Mouse (Mus musculus) left cerebral cortex, postnatal 36 days (tissue): ENCODE results near the gene Nfia. TPM values are rescaled to one million over a fixed set of nuclear protein-coding genes. Genes with fewer than 3 reads are reported as not detected.
A peak's percentile ranks its signal among the peaks of the same experiment; 100 is the strongest.

Experiments used
- DNase-seq, 2 experiments: peaks; one replicate each; pipeline ENCODE4 v3.0.0; 2021 to 2022; ENCODE audit warnings: low spot score in 2 of 2, mixed read lengths in 1 of 2
- intact Hi-C: fragments of 180-260 bp; cut with DNase I; formaldehyde crosslinking; loops from one replicate; pipeline ENCODE4 v1.15.1; 2025
- total RNA-seq, 2 experiments: library from RNA; stranded (reverse); gene quantifications; 2 replicates each; pipeline ENCODE4 v1.2.3; 2021

Gene Nfia
- total RNA-seq, 2 experiments from 2014 or later, result 62.9 to 75.3 TPM

DNA sequence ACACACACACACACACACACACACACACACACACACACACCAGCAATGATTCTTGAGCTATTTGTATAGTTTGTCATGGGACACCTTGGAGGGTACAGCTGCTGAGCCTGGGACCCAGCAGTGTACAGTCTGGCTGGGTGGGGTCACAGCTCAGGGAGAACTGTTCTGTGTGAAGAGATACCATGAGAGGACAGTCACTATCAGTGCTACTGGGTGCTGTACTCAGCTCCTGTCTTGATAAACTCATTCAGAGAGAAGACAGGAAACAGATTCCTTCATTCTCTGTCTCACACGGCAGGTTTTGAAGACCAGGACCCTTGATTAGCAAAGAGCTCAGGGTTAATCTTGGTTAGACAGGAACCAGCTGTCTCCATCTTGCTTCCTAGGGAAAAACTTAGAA lies 326.1 kb downstream of the Nfia start:
- intact Hi-C loops, result no loop called here
- no peak for DNase-seq

DNA sequence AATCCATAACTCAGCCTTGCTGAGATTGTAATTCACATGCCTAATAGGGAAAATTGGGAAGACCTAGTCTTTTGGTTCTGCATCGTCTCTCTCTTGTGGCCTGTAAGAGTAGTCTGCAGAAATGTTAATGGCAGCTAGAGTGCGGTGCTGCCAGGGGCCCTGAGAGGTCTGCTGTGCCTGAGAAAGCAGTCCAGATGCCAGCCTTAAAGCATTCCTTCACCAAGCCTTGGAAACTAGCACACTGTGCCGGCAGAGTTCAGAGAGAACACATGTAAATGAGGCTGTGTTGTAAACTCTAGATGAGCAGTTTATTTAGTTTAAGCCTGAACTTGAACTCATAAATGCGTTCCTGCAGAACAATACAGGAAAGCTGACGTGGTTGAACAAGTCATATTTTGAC lies 326.9 kb downstream of the Nfia start:
- intact Hi-C loops, result no loop called here
- no peak for DNase-seq

DNA sequence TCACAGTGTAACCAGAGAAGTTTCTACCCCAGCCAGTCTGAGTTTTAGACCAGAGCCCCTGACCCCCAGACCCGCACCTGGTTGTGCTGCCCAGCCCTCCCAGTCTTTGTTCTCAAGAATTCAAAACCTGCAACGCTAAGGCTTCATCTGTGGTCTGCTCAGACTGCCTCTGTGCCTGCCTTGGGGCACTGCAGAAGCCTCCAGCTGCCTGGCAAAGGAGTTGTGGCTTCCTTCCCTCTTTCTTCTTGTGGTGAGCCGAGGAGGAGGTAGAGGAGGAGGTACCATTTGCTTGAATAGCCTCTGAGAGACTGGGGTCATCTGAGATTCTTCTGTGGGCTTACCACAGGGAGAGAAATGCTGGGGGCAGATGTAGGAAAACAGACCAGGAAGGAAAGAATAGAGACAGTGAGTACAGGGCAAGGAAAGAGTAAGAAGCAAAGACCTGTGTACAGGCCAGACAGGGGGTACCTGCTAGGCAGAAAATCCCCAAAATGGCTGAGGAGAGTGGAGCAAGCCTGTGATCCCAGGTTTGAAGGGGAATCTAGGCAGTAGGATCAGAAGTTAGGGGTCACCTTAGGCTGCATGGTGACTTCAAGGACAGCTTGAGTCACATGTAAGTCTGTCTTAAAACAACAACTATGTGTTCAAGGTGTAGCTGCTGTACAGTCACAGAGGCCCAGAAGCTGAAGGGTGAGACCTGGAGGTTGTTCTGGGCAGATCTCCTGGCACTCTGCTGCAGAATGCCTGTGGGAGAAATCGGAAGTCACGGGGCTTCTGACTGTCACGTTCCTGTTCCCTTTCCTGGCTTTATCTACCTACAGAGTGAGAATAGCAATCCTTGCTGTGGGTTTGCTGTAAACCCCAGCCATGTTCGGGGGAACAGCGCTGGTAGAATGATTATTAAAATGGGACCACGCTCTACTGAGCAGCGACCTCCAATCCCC lies 328.9 kb downstream of the Nfia start:
- intact Hi-C loops, result loop anchor here (10.0 kb wide), 1 partner anchor 347 kb away; no protein-coding TSS in a partner anchor
- DNase-seq, result no peak

DNA sequence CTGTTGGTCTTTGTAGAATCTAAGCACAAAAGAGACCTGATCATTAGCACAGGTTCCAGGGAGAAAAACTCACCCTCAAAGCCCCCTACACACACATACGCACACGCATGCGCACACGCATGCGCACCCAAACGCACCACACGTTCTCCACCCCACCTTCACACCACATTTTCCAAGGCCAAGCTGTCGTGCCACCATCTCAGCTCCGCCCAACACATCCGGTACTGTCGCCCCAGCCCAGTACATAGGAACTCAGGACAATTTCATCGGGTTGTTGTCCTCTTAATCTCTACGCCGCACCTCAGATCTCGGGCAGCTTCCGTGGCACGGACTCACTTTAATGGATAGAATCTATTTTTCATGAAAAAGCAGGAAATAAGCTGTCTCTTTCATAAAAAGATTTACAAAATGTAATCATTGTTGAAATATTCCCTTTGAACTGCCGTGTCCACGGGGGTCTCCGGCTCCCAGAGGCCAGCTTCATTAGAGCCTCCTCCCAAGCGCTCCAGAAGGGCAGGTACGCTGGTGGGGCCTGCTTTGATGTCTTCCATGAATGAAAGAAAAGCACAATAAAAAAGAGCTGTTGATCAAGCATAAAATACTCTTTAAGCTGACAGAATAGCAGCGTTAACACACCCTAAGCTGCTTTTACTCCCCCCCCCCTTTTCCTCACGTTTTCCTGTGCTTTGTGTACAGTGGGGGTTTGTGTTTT lies 330.2 kb downstream of the Nfia start:
- intact Hi-C loops, result loop anchor here (10.0 kb wide), 1 partner anchor 348 kb away; no protein-coding TSS in a partner anchor
- peak; percentile 26 to 51 for DNase-seq

DNA sequence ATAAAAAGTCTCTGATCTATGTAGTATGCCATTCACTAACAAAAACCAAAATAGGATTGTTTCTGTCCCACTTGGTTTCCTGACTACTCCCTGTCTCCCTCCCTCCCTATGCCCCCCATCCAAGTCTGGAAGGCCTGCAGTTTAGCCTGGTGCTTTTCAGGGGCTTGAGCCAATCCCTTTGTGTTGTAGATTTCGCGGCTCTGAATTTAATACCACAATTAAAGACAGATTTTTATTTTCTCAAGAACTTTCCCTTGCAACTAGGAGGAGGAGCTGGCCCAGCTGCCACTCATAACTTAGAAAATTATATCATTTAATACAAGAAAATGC lies 330.8 kb downstream of the Nfia start:
- DNase-seq, result no peak
- intact Hi-C loops, result loop anchor here (10.0 kb wide), 1 partner anchor 349 kb away; no protein-coding TSS in a partner anchor

DNA sequence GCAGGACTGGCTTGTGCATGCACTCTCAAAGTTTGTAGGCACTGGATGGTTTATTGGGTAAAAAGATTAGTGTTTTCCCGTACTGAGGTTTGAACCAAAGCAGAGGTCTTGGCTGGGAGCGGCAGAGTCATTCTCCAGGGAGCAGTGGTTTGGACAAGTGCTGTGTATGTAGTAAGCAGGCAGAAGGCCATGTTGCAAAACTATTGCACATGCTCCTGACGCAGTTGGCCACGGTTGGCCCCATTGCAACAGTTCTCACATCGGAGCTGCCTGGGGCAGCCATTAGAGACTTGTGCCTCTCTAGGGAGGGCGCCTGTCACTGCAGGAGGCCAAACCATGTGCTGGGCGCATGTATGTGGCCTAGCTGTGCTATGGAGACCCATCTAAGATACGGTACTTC lies 331.6 kb downstream of the Nfia start:
- no peak for DNase-seq
- intact Hi-C loops, result loop anchor here (10.0 kb wide), 1 partner anchor 349 kb away; no protein-coding TSS in a partner anchor

DNA sequence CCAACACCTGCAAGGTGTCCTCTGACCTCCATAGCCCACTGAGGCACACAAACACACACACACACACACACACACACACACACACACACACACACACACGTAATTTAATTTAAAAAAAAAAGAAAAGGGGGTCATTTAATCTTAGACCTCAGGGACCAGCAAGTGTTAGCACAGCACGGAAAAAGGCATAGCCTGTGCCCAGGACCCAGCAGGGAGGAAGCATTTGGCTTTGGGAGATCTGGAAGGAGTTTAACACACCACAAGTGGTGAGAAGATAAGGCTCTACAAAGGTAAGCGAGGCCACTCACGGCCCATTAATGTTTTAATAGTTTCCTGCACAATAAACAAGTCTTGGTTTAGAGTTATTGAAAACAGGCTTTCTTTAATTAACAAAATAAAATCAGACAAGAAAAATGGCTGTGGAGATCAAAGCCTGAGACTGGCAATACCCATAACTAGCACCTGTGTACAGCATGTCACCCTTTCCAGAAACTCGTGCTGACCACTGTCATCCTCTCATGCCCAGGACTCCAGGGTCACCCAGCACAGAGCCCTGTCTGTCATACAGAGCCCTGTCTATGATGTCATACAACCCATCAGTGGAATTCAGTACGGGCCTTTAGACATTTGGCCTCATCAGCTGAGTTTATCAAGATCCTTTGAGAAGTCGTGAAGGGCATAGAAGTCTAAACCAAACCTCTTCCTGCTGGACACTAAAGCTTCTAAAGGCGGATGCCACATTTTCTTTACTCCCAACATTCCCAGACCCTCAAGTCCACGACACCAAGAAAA lies 332.6 kb downstream of the Nfia start:
- intact Hi-C loops, result loop anchor here (5.0 to 10.0 kb wide), 2 partner anchors 217 to 350 kb away; no protein-coding TSS in a partner anchor
- DNase-seq, result no peak

DNA sequence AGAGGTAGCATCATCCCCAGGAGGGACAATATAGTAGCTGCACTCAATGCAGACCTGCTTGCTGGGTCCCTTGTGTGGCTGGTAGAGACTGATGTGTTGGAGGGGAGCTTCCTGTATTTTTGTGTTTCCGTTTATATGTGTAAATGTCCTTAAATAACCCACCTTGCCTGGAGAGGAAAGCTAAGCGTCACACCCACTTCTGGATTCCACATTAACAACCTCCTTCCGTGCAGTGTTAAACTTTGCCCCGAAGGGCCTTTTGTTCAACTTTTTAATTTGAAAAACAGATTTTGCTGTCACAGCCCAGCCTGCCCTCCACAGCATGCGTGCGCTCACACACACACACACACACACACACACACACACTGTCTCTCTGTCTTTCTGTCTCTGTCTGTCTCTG lies 333.4 kb downstream of the Nfia start:
- intact Hi-C loops, result loop anchor here (5.0 to 10.0 kb wide), 2 partner anchors 216 to 351 kb away; no protein-coding TSS in a partner anchor
- no peak for DNase-seq

DNA sequence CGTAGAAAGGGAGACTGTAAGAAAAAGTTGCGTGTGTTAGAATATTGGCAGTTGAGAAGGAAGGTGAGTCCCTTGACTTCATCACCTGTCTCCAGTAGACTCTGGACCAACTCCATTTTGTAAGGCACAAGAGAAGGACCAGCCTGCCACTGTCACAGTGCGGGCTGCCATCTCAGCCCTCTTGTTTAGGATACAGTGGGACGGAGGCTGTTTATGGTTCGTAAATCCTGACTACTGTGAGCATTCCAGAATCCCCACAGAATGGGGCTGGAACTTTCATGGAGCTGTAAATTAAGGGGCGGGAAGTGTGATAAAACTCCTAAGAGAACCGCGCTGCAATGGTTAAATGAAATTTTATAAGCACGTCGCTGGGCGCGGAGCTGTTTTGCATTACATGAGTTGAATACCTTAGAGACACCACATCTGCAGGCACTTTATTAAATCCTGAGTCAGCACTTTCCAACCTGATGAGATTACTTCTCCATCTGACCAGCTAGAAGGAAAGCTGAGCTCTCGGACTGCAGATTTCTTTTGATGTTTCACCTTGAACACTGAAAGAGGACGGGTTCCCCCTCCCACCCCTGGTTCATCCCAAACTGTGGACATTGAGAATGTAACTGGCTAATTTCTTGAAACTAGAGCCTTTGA lies 334.0 kb downstream of the Nfia start:
- intact Hi-C loops, result loop anchor here (5.0 to 10.0 kb wide), 2 partner anchors 216 to 352 kb away; no protein-coding TSS in a partner anchor
- no peak for DNase-seq

DNA sequence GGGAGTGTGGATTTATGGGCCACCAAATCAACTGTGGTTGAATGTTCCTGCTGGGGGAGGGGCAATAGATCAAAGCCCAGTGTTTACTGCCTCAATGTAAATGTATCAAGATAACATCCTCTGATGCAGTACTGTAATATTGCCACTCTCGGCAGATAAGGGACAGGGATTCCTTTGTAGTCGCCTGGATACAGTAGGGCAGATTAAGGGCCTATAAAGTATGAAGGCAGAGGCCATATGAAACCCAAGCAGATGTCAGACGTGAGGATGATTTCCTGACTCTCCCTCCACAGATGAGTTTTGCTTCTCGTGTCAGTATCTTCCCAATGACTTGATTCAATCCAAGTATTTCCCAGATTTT lies 334.5 kb downstream of the Nfia start:
- no peak for DNase-seq
- intact Hi-C loops, result loop anchor here (5.0 to 10.0 kb wide), 2 partner anchors 215 to 352 kb away; no protein-coding TSS in a partner anchor

DNA sequence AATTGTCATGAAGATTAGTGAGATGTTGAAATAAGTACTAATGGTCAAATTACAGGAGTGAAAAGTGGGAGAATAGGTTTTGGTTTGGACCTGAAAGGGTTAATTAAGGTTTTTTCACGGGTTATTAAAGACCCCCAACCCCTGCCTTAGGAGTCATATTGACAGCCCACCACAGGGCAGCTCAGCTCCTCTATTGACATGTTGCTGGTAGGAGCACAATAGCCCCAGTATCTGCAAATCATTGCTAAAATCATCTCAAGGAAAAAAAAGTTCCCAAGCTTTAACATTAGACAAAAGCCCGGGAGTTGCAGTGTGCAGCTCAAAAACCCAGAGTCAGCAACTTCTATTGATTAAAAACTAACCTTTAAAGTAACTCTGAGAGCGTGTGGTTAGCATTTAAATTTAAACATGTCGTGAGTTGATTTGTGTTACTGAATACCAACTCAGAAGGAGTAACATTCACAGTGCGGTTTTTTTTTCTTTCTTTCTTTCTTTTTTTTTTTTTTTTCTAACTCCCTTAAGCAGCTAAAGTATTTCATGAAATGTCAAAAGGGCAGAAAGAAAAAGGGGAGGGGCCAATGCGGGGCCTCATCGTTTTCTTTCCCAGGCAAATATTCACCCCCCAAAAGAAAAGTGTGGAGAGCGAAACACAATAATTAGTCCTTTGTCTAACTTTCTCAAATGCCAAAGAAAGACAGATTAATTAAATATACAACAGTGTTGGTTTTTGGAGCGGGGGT lies 335.6 kb downstream of the Nfia start:
- DNase-seq, result no peak
- intact Hi-C loops, result loop anchor here (5.0 to 10.0 kb wide), 2 partner anchors 214 to 353 kb away; no protein-coding TSS in a partner anchor

DNA sequence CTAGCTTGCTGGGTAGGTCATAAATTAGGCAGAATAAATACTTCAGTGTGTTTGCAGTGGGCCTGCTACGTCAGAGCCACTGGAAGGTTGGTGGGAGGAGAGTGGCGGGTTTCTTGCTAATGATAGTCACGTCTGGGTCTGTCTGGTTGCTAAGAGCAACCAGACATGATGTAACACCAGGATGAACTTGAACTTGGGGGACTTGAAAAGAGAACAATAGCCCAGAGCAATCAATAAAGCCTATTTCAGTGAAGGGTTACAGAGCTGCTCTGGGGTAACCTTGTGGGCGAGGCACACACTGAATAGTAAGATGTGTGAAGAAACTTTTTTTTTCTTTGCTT lies 336.1 kb downstream of the Nfia start:
- intact Hi-C loops, result loop anchor here (5.0 to 10.0 kb wide), 2 partner anchors 214 to 354 kb away; no protein-coding TSS in a partner anchor
- no peak for DNase-seq

DNA sequence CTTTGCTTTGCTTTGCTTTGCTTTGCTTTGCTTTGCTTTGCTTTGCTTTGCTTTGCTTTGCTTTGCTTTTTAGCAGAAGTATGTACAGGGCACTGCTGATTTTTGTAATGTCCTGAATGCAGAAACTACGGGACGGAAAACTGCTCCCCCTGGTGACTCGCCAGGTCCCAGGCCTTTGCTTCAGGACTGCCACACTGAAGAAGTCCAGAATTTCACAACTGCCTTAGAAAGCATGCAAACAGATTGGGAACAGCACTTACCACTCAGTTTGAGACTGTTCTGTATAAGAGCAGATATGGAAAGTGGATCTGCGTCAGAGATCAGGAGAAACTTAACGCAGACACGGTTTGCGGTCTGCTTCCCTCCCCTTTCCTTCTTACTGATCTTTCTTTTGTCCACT lies 336.5 kb downstream of the Nfia start:
- intact Hi-C loops, result loop anchor here (5.0 to 10.0 kb wide), 2 partner anchors 213 to 354 kb away; no protein-coding TSS in a partner anchor
- no peak for DNase-seq

DNA sequence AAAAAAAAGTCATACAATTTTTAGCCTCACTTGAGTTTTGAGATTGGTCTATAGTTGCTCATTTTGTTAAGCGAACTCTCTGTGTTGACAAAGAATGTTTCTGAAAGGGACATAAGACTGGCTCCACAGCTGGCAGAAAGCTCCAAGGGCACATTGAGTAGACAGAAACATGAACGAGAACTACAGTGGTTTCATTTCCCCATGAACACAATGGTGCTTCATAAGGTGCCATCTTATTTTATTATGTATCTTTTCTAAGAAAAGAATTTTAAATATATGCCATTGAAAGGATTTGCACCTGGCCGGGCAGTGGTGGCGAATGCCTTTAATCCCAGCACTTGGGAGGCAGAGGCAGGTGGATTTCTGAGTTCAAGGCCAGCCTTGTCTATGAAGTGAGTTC lies 337.4 kb downstream of the Nfia start:
- intact Hi-C loops, result loop anchor here (5.0 to 10.0 kb wide), 3 partner anchors 135 to 355 kb away; no protein-coding TSS in a partner anchor
- DNase-seq, result no peak

DNA sequence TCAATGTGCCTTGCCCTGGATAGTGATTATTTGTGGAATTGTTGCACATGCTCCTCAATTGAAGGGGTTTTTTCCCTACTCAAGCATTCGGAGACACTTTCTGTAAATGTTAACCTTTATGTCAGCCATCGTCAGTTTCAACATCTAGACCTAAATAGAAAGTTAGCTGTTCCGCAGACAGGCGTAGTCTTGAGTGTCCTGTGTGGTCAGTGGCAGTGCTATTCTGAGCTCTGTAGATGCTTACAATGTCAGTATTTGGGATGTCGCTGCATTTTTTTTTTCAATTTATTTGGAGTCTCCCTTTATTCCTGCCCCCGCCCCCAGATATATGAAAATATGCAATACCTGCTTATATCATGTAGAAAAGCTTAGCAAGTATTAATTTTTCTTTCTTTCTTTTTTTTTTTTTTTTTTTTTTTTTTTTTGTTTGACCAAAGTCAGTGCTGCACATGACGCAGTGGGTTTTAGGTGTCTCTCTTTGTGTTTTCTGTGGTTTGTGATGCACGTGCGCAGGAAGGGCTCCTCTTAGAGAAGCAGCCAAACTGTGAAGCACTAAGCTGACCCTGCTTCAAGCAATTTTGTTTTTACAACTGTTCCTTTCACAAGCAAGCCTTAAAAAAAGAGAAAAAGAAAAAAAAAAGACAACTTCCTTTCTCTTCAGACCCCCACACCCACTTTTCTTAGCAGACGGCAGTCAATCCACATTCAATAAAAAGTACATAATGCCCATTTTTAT lies 340.9 kb downstream of the Nfia start:
- intact Hi-C loops, result loop anchor here (10.0 kb wide), 1 partner anchor 131 kb away; no protein-coding TSS in a partner anchor
- DNase-seq, result no peak

DNA sequence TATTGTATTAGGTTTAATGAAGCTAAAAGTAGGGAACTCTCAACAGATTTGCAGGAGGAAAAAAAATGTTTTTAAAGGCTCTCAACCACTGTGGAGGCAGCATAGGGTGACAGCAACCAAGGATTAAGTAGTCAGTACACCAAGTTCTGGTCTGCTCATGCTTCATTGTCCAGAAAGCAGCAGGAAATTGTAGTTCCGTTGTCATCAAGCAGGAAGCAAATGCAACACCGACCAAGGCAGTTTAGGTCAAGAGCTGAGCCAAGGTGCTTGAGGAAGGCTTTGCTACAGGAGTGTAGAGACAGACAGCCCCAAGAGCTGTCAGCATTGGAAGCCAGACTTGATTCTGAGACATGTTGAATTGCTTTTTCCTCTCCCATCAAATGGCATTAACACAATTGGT lies 342.4 kb downstream of the Nfia start:
- intact Hi-C loops, result loop anchor here (10.0 kb wide), 1 partner anchor 130 kb away; no protein-coding TSS in a partner anchor
- no peak for DNase-seq

DNA sequence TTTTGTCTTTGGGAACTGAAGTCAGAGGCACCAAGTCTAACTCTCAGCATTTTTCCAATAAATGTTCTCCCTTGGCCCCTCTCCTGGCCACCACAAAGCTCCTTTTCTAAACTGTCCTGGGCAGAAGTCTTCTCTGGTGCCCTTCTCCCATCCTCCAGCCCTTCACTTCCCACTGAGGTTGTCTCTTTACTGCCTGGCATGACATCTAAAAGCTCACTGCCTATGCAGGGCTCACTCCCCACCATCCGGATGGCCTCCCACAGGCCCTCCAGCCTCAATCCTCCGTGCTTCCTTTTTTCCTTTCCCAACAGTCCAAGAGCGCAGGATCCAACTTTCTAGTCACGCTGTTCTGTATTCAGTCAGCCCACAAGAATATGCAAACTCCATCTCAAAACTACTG lies 342.9 kb downstream of the Nfia start:
- intact Hi-C loops, result loop anchor here (10.0 kb wide), 1 partner anchor 129 kb away; no protein-coding TSS in a partner anchor
- no peak for DNase-seq
